Mouse (Mus musculus) heart, embryonic 15.5 days (tissue): ENCODE results near the gene Dnah6. TPM values are rescaled to one million over a fixed set of nuclear protein-coding genes. Genes with fewer than 3 reads are reported as not detected.
A peak's percentile ranks its signal among the peaks of the same experiment; 100 is the strongest.

Experiments used
- ATAC-seq: fragments of 200-750 bp; cut with Nextera tagmentation; replicated peaks from 2 replicates; pipeline ENCODE4 v1.8.0; 2017; ENCODE audit warnings: low read depth, moderate TSS enrichment; ENCODE audit not compliant: insufficient number of reproducible peaks, insufficient read depth, low FRiP score
- H3K27ac ChIP-seq: fragments of 300-500 bp; sonication (generic); 2 replicates; pipeline ENCODE4 v1.5.1; 2015; ENCODE audit warnings: mild to moderate bottlenecking, inconsistent platforms
- H3K27me3 ChIP-seq: fragments of 300-500 bp; sonication (generic); 2 replicates; pipeline ENCODE4 v1.6.1; 2015; ENCODE audit warnings: inconsistent platforms
- H3K36me3 ChIP-seq: fragments of 300-500 bp; sonication (generic); 2 replicates; pipeline ENCODE4 v1.6.1; 2015; ENCODE audit warnings: mild to moderate bottlenecking, inconsistent platforms
- H3K4me1 ChIP-seq: fragments of 300-500 bp; sonication (generic); replicated peaks from 2 replicates; pipeline ENCODE4 v1.6.1; 2015; ENCODE audit warnings: inconsistent platforms
- H3K4me2 ChIP-seq: fragments of 300-500 bp; sonication (generic); 2 replicates; pipeline ENCODE4 v1.6.1; 2015; ENCODE audit warnings: inconsistent platforms, mild to moderate bottlenecking, moderate library complexity
- H3K4me3 ChIP-seq: fragments of 300-500 bp; sonication (generic); 2 replicates; pipeline ENCODE4 v1.5.1; 2015; ENCODE audit warnings: mild to moderate bottlenecking, inconsistent platforms
- H3K9ac ChIP-seq: fragments of 300-500 bp; sonication (generic); 2 replicates; pipeline ENCODE4 v1.6.1; 2015; ENCODE audit warnings: mild to moderate bottlenecking, inconsistent platforms
- H3K9me3 ChIP-seq: fragments of 300-500 bp; sonication (generic); replicated peaks from 2 replicates; pipeline ENCODE4 v1.6.1; 2016; ENCODE audit warnings: inconsistent platforms
- WGBS: fragments of 180-500 bp; shearing (Covaris S2); methylation state at CpG from one replicate; pipeline ENCODE4 v1.1.7; 2015; ENCODE audit warnings: mixed read lengths; 5-methylcytosine and 5-hydroxymethylcytosine counted together
- polyA plus RNA-seq: library from polyadenylated mRNA; unstranded; fragments of >200 nt; fragmentation: Nextera tagmentation; extraction: Ambion mirVana; gene quantifications from 2 replicates; pipeline ENCODE4 v1.2.1, GENCODE M21; 2015

Dnah6 gene
- polyA plus RNA-seq, 1 experiment from 2014 or later: 0.11 TPM

GRCm38 (mm10) chr6:73064551-73064950 lies 156.9 kb downstream of the Dnah6 start:
- Histone ChIP-seq H3K27me3 (no peaks in the 10 kb centered on the region), H3K27ac (no peak overlapping the region), H3K36me3 (no peaks in the 10 kb centered on the region), H3K4me2 (no peak overlapping the region), H3K9me3 (no peaks in the 10 kb centered on the region), H3K4me1 (no peaks in the 10 kb centered on the region), H3K9ac (no peak overlapping the region), H3K4me3 (no peak overlapping the region)
- ATAC-seq: no peak
- 46% methylated on average over 3 of the region's 3 CpGs for WGBS

- no peak; the same call in 1 of the 2 replicates for ATAC-seq
- Histone ChIP-seq H3K36me3 (no peaks in the 10 kb centered on the region), H3K4me3 (no peak overlapping the region), H3K4me1 (no peaks in the 10 kb centered on the region), H3K4me2 (no peak overlapping the region), H3K9me3 (no peaks in the 10 kb centered on the region; the same call in 1 of the 2 replicates), H3K9ac (no peak overlapping the region), H3K27ac (no peak overlapping the region), H3K27me3 (no peaks in the 10 kb centered on the region)
- WGBS: 81% methylated on average over 7 of the region's 7 CpGs
These were observed 161.8 kb downstream of the Dnah6 start for GRCm38 (mm10) chr6:73059596-73060121.

- Histone ChIP-seq H3K4me2 (no peak overlapping the region), H3K36me3 (no peaks in the 10 kb centered on the region), H3K27me3 (no peaks in the 10 kb centered on the region), H3K4me3 (no peak overlapping the region), H3K4me1 (no peaks in the 10 kb centered on the region), H3K9ac (no peak overlapping the region), H3K9me3 (no peaks in the 10 kb centered on the region; the same call in 1 of the 2 replicates), H3K27ac (no peak overlapping the region)
- WGBS: 86% methylated on average over 4 of the region's 4 CpGs
- no peak for ATAC-seq
These were observed 162.3 kb downstream of the Dnah6 start for GRCm38 (mm10) chr6:73059162-73059561.

- no peaks in the 10 kb centered on the region for H3K27me3 ChIP-seq
- H3K4me3 ChIP-seq: no peak overlapping the region
- no peak overlapping the region for H3K4me2 ChIP-seq
- ATAC-seq: no peak
- no peak overlapping the region for H3K27ac ChIP-seq
- H3K9ac ChIP-seq: no peak overlapping the region
- no peaks in the 10 kb centered on the region; the same call in 1 of the 2 replicates for H3K9me3 ChIP-seq
- WGBS: 88% methylated on average over 6 of the region's 6 CpGs
- H3K4me1 ChIP-seq: no peaks in the 10 kb centered on the region
- H3K36me3 ChIP-seq: no peaks in the 10 kb centered on the region
These were observed 166.1 kb downstream of the Dnah6 start for GRCm38 (mm10) chr6:73055347-73055746.

- Histone ChIP-seq H3K27ac (no peak overlapping the region), H3K9me3 (no peaks in the 10 kb centered on the region; the same call in 1 of the 2 replicates), H3K4me1 (no peaks in the 10 kb centered on the region), H3K4me3 (no peak overlapping the region), H3K36me3 (no peaks in the 10 kb centered on the region), H3K9ac (no peak overlapping the region), H3K4me2 (no peak overlapping the region), H3K27me3 (no peaks in the 10 kb centered on the region)
- no peak for ATAC-seq
- WGBS: 79% methylated on average over 6 of the region's 6 CpGs
These were observed 166.6 kb downstream of the Dnah6 start for GRCm38 (mm10) chr6:73054807-73055206.

- Histone ChIP-seq H3K4me2 (no peak overlapping the region), H3K4me1 (no peaks in the 10 kb centered on the region), H3K27ac (no peak overlapping the region), H3K4me3 (no peak overlapping the region), H3K9me3 (no peaks in the 10 kb centered on the region; the same call in 1 of the 2 replicates), H3K36me3 (no peaks in the 10 kb centered on the region), H3K9ac (no peak overlapping the region), H3K27me3 (no peaks in the 10 kb centered on the region)
- ATAC-seq: no peak
- WGBS: 91% methylated on average over 9 of the region's 9 CpGs
These were observed 167.9 kb downstream of the Dnah6 start for GRCm38 (mm10) chr6:73053526-73053925.

- H3K4me2 ChIP-seq: no peak overlapping the region
- no peak overlapping the region for H3K27ac ChIP-seq
- no peaks in the 10 kb centered on the region for H3K36me3 ChIP-seq
- no peaks in the 10 kb centered on the region for H3K9me3 ChIP-seq
- H3K4me3 ChIP-seq: no peak overlapping the region
- H3K9ac ChIP-seq: no peak overlapping the region
- no peaks in the 10 kb centered on the region for H3K27me3 ChIP-seq
- no peak for ATAC-seq
- H3K4me1 ChIP-seq: no peaks in the 10 kb centered on the region
- 81% methylated on average over 7 of the region's 7 CpGs for WGBS
These were observed 174.2 kb downstream of the Dnah6 start for GRCm38 (mm10) chr6:73047259-73047658.

- no peak overlapping the region for H3K9ac ChIP-seq
- H3K4me3 ChIP-seq: no peak overlapping the region
- no peaks in the 10 kb centered on the region for H3K27me3 ChIP-seq
- no peaks in the 10 kb centered on the region for H3K4me1 ChIP-seq
- WGBS: 84% methylated on average over 3 of the region's 3 CpGs
- no peak overlapping the region for H3K27ac ChIP-seq
- no peaks in the 10 kb centered on the region for H3K36me3 ChIP-seq
- no peaks in the 10 kb centered on the region for H3K9me3 ChIP-seq
- H3K4me2 ChIP-seq: no peak overlapping the region
- ATAC-seq: no peak
These were observed 175.5 kb downstream of the Dnah6 start for GRCm38 (mm10) chr6:73045944-73046343.

GRCm38 (mm10) chr6:73042278-73042677 lies 179.2 kb downstream of the Dnah6 start:
- no peak overlapping the region for H3K4me3 ChIP-seq
- no peaks in the 10 kb centered on the region for H3K36me3 ChIP-seq
- no peaks in the 10 kb centered on the region for H3K27me3 ChIP-seq
- H3K27ac ChIP-seq: no peak overlapping the region
- no peak overlapping the region for H3K9ac ChIP-seq
- 67% methylated on average over 6 of the region's 6 CpGs for WGBS
- no peaks in the 10 kb centered on the region for H3K9me3 ChIP-seq
- H3K4me1 ChIP-seq: no peaks in the 10 kb centered on the region
- H3K4me2 ChIP-seq: no peak overlapping the region
- no peak for ATAC-seq

GRCm38 (mm10) chr6:73038291-73038690 lies 183.2 kb downstream of the Dnah6 start:
- no peak overlapping the region for H3K4me3 ChIP-seq
- no peaks in the 10 kb centered on the region for H3K27me3 ChIP-seq
- H3K9ac ChIP-seq: no peak overlapping the region
- peak; percentile 53; the same call in 1 of the 2 replicates for ATAC-seq
- no peak overlapping the region for H3K4me2 ChIP-seq
- H3K4me1 ChIP-seq: no peaks in the 10 kb centered on the region
- H3K27ac ChIP-seq: peak overlapping the region; percentile 66
- H3K36me3 ChIP-seq: no peaks in the 10 kb centered on the region
- H3K9me3 ChIP-seq: no peaks in the 10 kb centered on the region
- whole genome bisulfite sequencing: 61% methylated on average over 2 of the region's 2 CpGs

GRCm38 (mm10) chr6:73028853-73029252 lies 192.6 kb downstream of the Dnah6 start:
- no peaks in the 10 kb centered on the region for H3K27me3 ChIP-seq
- H3K4me2 ChIP-seq: no peak overlapping the region
- WGBS: 85% methylated on average over 3 of the region's 3 CpGs
- no peaks in the 10 kb centered on the region for H3K36me3 ChIP-seq
- H3K9ac ChIP-seq: no peak overlapping the region
- no peaks in the 10 kb centered on the region for H3K9me3 ChIP-seq
- H3K27ac ChIP-seq: no peak overlapping the region
- no peaks in the 10 kb centered on the region for H3K4me1 ChIP-seq
- H3K4me3 ChIP-seq: no peak overlapping the region
- no peak for ATAC-seq

GRCm38 (mm10) chr6:73027881-73028280 lies 193.6 kb downstream of the Dnah6 start:
- Histone ChIP-seq H3K4me2 (no peak overlapping the region), H3K4me3 (no peak overlapping the region), H3K9ac (no peak overlapping the region), H3K36me3 (no peaks in the 10 kb centered on the region), H3K27me3 (no peaks in the 10 kb centered on the region), H3K4me1 (no peaks in the 10 kb centered on the region), H3K9me3 (no peaks in the 10 kb centered on the region), H3K27ac (no peak overlapping the region)
- WGBS: 76% methylated on average over 4 of the region's 4 CpGs
- no peak for ATAC-seq
